Mouse (Mus musculus) CH12F3 (cell line): ENCODE measurements around the gene Nelfe.
"Not testable (repeated sequence)": the region's sequence is repeated elsewhere in the genome, so short reads cannot be mapped to it uniquely, and the experiment has no call there.

ENCODE experiments used
- in situ Hi-C: fragments of 300-500 bp; cut with MboI; formaldehyde crosslinking; loops from 2 replicates; pipeline ENCODE4 v1.14.3; 2020; ENCODE audit warnings: low sequenced_read_pairs

Gene Nelfe

DNA sequence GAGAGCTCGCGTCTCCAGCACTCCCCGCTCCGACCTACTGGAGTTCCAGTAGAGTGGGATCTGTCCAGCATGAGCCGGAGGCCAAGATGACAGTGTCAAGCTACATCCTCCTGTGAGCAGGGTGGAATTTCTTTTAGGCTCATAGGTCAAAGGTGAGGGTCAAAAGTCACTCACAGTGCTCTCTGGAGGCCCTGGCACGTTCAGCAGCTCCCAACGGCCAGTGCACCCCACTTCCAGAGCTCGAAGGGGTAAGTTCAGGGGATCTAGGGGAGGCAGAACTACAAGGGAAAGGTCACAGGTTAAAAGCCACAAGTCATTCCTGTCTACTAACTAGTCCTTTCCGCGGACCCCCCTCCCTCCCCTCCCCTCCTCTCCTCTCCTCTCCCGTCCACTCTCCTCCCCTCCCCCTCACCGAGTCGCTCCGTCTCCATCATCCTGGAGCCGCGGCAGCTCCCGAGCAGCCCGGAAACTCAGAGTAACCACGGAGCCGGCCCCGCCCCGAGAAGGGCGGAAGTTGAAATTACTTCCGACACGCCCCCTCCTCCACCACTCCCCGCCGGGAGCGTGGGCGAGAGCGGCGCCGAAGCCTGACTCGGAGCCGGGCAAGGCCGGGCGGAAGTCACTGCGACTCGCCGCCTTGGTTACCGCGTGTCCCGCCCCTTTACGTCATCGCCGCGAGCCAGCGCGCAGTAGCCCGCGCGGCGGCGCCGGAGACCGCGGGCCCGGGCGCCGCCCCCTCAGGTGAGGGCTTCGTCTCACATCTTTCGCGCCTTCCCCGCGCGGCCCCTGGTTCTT, at the start of gene Nelfe, which contains the start of gene Skiv2l:
Gene Nelfe (plus strand): TSS at position 670 of the 795 bp plus-strand sequence.
Gene Skiv2l (minus strand): TSS at position 489 of the 795 bp plus-strand sequence.
- in situ Hi-C loops, result no loop called here

DNA sequence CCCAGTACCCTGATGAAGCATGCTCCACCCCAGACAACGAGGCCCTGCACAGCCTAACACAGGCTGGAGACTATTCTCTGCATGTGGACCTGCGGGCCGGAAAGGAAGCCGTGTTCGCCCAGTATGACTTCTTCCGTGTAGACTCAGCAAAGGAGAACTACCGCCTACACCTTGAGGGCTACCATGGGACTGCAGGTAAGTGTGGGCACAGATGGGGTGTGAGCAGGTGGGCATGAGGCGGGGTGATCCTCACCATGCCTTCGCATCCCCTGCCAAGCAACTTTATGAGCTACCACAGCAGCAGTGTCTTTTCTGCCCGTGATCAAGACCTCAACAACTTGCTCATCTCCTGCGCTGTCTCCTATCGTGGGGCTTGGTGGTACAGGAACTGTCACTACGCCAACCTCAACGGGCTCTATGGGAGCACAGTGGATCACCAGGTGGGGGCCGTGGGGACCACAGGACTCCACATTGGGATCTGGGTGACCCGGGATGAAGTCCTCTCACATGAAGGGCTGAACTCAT, 49.3 kb upstream of the Nelfe start:
- in situ Hi-C loops, result not testable (repeated sequence)

DNA sequence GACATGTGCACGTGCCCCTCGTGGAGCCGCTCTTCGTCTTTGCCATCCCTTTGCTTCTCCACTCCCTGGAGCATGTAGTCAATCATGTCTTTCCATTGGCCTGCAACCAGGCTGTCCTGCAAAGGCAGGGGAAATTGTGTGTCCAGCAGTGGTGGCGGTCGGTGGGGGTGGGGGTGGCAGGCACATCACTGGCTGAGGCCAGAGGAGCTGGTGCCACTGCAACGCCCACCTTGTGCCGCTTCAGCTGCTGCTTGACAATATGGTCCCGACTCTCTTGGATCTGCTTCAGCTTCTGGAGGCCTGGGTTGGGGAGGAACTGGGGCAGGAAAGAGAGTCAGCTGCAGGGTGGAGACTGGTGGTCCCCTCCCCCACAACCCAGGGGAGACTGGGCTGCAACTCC, 47.4 kb upstream of the Nelfe start:
- in situ Hi-C loops, result not testable (repeated sequence)

DNA sequence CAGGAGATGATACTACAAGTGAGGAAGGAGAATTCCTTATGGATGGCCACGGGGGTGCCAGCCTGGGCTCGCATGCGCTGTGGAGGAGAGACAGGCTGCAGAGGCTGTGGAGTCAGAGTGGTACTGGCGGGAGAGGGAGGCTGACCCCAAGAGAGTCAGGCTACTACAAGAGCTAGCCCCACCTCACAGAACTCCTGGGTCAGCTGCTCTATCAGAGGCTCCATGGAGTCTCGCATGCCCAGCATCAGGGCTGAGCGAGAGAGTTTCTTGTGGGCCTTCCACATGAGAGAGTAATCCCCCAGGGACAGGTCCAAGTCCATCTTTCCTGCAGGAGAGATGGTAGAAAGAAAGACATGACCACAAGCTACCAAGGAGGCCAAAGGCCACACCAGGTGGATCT, 46.8 kb upstream of the Nelfe start:
- in situ Hi-C loops, result not testable (repeated sequence)

DNA sequence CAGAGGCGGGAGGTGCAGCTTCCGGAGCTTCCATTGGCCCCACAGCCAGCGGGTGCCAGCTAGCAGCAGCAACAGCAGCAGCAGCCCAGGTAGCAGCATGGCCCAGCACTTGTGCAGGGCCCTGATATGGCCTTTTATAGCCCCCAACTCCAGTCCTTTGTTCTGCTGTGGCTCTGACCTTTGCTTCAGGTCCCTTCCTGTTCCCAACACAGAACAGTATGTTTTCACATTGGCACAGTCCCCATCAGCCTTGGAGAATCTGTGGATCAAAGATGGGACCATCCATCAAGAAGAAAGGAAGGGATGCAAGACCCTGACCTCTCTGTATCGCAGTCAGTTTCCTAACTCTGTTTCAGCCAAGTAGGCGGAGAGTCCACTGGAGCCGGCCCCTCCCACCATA, 45.9 kb upstream of the Nelfe start, which contains the start of gene Cyp21a1:
Gene Cyp21a1 (minus strand): TSS at position 261 of the 400 bp plus-strand sequence.
- in situ Hi-C loops, result not testable (repeated sequence)

DNA sequence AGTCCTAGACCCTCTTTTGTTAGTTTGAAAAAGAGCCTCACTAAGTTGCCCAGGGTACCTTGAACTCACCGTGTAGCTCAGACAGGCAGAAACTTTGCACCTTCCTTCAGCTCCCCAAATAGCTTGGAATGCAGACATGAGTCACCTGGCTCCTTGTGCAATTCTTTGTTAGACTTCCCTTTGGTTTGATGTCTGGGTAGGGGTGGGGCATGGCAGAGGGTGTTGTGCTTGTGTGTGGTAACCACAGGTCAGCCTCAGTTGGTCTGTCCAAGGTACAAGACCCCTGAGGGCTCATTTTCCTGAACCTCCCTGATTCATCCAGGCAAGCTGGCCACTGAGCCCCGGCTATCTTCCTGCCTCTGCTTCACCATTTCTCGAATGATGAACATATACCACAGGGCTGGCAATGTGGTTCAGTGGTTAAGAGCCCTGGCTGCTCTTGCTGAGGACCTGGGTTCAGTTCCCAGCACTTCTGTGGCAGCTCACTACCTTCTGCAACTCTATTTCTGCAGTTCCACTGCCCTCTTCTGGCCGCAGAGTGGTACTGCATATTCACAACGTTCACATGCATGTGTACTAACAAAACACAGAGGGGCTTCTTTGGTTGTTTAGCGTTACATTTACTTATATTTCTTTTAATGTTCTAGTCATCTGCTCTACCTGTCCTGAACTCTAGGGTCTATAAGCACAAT, 45.2 kb upstream of the Nelfe start:
- in situ Hi-C loops, result no loop called here

DNA sequence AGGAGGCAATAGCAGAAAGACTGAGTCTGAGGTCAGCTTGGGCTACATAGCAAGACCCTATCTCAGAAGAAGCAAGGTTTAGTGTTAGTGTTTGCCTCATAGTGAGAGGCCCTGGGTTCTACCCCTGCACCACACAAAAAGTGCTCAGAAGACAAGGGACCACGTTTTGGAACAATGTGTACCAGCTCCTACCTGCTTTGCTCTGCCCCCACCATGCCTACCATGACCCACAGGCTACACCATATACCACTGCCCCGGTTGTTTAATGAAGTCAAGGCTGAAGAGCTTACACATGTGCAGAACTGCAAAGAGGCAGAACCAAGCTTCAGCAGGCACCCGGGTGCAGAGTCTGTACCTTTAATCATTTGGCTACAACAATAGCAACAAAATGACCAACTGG, 43.0 kb upstream of the Nelfe start:
- in situ Hi-C loops, result no loop called here

DNA sequence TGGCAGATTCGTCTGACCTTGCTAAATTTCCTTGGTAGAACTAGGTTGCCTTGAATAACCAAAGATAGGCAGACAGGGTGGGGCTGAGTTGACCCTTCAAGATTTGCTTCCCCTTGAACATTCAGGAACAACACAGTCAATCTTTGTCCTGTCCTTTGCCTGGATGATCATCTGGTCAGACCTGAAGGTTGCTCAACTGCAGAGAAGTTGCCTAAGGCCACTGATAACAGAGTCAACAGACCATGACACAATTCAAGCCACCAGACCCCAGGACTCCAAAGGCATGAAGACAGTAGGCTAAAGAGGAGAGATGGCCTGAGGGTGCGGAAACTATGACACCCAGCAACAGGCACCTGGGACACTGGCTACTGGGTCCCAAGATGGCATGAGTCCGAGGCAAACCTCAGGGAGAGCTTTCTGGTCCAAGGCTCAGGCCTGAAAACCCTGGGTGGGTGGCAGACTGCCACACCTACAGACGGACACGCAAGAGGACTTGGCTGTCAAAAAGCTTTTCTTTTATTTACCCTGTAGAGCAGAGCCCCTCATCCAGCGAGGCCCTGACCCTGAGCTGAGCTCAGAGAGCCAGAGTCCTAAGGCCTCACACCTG, 41.5 kb upstream of the Nelfe start:
- in situ Hi-C loops, result no loop called here

DNA sequence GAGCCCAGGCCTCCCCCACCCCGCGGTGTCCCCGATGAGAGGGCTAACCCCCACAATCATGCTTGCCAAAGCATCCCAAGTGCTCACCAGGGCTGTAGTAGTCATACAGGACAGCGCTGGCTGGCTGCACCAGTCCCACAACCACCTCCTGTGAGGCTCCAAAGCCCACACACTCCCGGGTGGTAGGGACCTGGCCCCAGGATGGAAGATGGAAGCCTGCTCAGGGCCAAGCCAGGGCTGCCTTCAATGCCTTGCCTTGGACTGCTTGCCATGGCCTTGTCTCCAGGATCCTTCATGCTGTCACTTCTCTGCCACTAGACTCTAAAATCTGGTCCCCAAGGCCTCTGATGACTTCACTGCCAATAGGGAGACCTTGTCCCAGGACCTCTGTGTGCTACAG, 39.8 kb upstream of the Nelfe start:
- in situ Hi-C loops, result loop anchor here (5.0 kb wide), 1 partner anchor 78 kb away; no protein-coding TSS in a partner anchor

DNA sequence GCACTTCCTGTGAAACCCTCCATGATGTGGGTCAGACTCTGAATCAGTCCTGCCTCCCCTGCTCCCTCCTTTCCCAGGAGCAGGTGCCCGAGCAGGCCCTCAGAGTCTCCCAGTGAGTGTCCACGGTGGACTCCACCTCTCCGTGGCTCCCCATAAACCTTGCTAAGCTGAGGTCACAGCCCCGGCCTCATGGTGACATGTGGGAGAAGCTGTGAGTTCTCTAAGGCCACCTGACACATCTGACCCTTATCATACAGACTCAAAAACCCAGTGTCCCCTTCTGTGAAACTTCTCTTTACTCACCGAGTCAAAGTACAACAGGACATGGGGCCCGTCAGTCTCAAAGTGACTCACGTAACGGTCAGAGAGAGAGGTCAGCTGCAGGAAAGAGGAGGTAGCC, 39.4 kb upstream of the Nelfe start:
- in situ Hi-C loops, result loop anchor here (5.0 kb wide), 1 partner anchor 79 kb away; no protein-coding TSS in a partner anchor

DNA sequence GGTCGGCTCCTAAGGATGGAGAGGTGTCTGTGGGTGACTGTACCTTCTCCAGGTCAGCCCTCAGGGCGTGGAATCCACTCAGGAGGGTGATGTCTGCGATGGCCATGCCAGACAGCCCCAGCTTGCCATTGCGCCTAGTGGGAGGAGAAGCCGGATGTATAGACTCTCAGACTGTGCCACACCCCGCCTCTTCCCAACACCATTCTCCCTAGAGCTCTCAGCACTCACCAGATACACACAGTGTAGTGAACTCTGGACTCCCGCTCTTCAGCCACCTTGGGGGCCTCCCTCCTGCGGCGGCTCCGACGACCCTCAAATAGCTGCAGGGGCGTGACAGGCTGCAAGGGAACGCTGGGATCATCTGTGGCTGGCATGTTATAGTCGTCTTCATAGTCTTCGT, 38.9 kb upstream of the Nelfe start:
- in situ Hi-C loops, result loop anchor here (5.0 kb wide), 1 partner anchor 79 kb away; no protein-coding TSS in a partner anchor

DNA sequence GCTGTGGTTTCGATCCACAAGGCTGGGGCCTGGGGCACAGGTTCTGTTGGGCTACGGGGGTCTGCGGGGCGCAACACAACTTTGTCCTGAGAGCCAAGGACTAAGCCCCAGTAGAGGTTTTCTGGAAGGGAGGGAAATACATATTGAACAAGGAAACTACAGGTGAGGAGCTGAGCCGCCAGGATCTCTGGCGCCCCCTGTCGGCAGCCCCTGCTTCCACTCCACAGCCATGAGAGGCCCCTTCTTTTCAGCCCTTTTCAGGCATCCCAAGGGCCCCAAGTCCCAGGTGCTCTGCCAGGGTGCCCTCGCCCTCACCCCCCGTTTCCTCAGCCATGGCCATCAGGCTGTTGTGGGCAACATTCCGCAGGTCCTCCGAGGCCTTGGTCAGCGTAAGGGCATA, 36.4 kb upstream of the Nelfe start:
- in situ Hi-C loops, result loop anchor here (5.0 kb wide), 1 partner anchor 81 kb away; no protein-coding TSS in a partner anchor

DNA sequence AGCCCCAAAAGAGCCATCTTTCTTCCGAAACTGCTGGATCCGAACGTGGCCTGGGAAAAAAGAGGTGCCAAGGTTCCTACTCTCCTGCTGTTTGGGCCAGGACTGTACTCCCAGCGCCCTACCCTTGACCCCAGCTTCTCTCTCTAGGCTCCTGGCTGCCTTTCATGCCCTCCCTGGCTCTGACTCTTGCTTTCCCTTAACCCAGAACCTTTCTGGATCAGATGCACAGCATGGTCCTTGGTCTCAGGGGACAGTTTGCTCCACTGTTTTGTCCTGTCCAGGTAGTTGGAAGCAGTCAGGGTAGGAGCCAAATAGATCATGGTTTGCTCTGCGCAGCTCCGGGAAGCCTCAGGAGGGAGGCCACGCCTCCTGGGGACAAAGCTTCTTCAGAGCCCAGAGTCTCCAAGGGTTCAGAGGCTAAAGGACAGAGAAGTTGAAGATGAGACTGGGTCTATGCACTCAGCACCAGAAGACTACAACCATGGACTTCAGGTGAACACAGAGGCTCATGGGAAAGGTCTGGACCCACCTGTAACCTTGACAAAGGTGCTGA, 35.3 kb upstream of the Nelfe start:
- in situ Hi-C loops, result loop anchor here (5.0 kb wide), 1 partner anchor 83 kb away; no protein-coding TSS in a partner anchor

DNA sequence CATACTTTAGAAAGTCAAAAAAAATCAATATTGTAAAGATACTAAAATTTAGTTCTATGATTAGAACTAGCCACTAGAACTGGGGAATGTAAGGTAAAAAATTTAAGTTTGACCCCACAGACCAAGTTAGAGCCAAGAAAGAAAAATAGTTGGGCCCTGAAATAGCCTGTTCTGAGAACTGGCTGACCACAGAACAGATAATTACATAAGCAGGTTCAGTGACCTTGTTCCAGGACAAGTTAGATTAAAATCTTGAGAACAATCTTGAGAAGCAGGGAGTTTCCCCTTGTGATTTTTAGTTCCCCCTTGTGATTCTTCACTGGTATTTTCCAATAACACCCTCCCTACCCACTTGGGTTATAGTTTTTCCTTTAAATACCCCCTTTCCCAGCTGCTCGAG, 19.4 kb upstream of the Nelfe start:
- in situ Hi-C loops, result not testable (repeated sequence)

DNA sequence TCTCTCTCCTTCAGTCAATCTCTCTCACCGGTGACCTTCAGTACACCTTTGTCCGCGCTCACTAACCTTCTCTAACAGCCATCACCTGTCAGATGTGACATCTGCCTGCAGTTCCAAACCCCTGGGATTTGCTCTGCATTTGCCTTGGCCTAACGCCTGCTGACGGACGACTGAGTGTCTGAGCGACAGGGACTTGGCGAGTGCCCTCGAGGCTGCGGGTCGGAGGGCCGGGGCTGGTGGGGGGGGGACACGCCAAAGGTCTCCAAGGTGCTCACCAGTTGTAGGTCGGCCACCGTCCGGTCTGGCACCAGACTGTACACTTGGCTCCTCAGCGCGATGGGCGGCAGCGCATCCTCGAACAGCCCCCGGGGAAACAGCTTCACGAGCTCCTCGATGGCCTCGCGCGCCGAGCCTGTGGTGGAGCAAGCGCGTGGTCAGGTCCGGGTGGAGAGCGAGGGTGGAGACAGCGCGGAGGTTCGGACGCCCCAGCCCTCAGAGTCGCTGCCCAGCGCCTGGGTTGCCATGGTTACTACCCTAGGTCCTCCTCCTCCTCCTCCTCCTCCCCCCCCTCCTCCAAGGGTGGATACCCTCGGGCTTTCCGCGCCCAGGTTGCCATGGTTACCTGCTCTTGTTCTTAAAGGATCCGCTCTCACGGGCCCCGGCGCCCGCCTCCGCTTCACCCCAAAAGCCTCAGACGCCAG, 13.9 kb upstream of the Nelfe start:
- in situ Hi-C loops, result no loop called here

DNA sequence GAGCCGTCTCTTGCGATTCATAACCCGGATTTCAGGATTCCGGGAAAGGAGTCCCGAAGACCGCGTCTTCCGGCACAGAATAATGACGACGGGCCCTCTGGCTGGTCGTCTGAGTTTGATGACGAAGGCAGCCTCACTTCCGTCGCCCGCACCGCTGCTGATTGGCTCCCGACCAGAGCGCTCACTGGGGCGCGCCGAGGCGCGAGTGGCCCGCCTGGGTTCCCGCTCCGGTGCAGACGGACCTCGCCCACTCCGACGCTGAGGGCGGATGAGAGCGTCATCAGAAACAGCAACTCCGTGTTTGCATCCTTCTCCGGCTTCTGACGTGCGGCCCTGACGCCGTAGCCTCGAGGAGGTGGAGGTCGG, 13.4 kb upstream of the Nelfe start, which contains the start of the genes Stk19 and Dxo:
Gene Stk19 (minus strand): TSS at position 90 of the 366 bp plus-strand sequence.
Gene Dxo (plus strand): TSS at position 164 of the 366 bp plus-strand sequence.
- in situ Hi-C loops, result no loop called here

DNA sequence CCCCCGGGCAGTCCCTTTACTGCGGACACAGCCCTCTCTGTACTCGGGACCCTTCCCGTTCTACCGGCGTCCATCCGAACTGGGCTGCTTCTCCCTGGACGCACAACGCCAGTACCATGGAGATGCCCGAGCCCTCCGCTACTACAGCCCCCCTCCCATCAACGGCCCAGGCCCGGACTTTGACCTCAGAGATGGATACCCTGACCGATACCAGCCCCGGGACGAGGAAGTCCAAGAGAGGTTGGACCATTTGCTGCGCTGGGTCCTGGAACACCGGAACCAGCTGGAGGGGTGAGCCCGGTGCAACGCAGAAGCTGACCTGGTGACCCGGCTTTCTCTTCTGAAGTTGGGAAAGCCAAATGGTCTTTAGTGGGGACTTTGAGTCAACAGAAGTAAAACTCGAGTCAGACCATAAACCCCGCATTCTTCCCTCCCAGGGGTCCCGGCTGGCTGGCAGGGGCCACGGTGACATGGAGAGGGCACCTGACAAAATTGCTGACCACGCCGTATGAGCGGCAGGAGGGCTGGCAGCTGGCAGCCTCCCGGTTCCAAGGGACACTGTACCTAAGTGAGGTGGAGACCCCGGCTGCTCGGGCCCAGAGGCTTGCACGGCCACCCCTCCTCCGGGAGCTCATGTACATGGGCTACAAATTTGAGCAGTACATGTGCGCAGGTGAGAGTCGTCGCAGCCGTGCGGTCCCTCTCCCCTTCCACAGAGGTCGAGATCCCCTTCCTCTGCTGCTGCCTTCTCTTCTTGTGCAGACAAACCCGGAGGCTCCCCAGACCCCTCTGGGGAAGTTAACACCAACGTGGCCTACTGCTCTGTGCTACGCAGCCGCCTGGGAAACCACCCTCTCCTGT, 12.5 kb upstream of the Nelfe start:
- in situ Hi-C loops, result no loop called here

DNA sequence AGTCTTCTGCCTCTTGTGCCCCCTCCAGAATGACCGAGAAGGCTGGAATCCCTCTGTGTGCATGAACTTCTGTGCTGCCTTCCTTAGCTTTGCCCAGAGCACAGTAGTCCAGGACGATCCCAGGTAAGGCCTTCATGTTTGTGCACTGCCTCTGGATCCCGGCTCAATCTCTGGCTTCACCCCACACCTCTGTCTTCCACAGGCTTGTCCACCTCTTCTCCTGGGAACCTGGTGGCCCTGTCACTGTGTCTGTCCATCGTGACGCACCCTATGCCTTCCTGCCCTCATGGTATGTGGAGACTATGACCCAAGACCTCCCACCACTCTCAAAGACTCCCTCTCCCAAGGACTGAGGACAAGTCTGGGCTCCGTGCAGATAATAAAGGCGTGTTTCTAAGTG, 11.4 kb upstream of the Nelfe start:
- in situ Hi-C loops, result no loop called here

DNA sequence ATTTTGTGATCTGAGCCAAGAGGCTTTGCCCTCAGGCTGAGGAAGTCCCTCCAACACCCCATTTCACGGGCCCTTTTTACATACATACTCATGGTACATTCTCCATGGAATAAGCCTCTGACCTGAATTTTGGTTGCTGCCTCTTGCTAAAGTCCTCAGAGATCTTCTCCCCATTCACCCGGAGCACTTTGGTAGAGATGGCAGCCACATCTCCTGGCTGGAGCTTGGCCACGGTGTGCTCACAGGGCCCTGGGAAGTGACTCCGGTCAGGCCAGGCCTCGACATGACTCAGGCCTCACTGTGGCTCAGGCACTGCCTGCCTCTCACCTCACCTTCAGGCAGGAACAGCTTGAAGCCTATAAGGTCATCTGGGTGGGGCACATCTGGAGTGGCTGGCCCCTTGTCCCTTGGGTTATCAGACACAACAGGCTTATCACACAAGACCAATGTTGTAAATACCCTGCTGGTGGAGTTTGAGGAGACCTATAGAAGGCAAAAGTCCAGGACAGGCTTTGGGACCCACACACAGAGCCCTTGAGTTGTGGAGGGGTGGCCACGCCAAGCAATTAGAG, 9.4 kb upstream of the Nelfe start:
- in situ Hi-C loops, result no loop called here
